Mouse (Mus musculus): ENCODE data around the gene Polr3c. TPM values are rescaled to one million over a fixed set of nuclear protein-coding genes. Genes with fewer than 3 reads are reported as not detected.
"Not testable (repeated sequence)": the region's sequence is repeated elsewhere in the genome, so short reads cannot be mapped to it uniquely, and the experiment has no call there.

The Polr3c gene
- polyA plus RNA-seq, 1 experiment from 2014 or later: 41.9 TPM

GRCm38 (mm10) chr3:96692506-96692905, 34.9 kb downstream of the Polr3c start:
- WGBS: 9% methylated on average over 3 of the region's 3 CpGs
- H3K4me2 ChIP-seq (ENCODE audit: low read depth, low read length, severe bottlenecking): no peak overlapping the region
- no peak overlapping the region for H3K27ac ChIP-seq (ENCODE audit: low read depth, low read length)
- no peaks in the 10 kb centered on the region for H3K9me3 ChIP-seq (ENCODE audit: control insufficient read depth, low read length)
- H3K36me3 ChIP-seq (ENCODE audit: control insufficient read depth, insufficient read depth, low read length): no peaks in the 10 kb centered on the region
- H3K9ac ChIP-seq (ENCODE audit: low read length): no peak overlapping the region
- ATAC-seq (replicated peaks; ENCODE audit: low FRiP score) (no peak), DNase-seq (ENCODE audit: low spot score) (peak; percentile 66)
- no peak overlapping the region for H3K4me3 ChIP-seq (ENCODE audit: low read depth, low read length)
- no peaks in the 10 kb centered on the region for H3K4me1 ChIP-seq (replicated peaks; ENCODE audit: control insufficient read depth, insufficient read depth, low read length)
- H3K27me3 ChIP-seq (ENCODE audit: control insufficient read depth, insufficient read depth, low read length): no peaks in the 10 kb centered on the region

GRCm38 (mm10) chr3:96690298-96690697, 37.1 kb downstream of the Polr3c start:
- Histone ChIP-seq H3K4me3 (ENCODE audit: low read depth, low read length) (no peak overlapping the region), H3K27ac (ENCODE audit: low read depth, low read length) (no peak overlapping the region), H3K9me3 (ENCODE audit: control insufficient read depth, low read length) (no peaks in the 10 kb centered on the region), H3K36me3 (ENCODE audit: control insufficient read depth, insufficient read depth, low read length) (no peaks in the 10 kb centered on the region), H3K4me2 (ENCODE audit: low read depth, low read length, severe bottlenecking) (no peak overlapping the region), H3K9ac (ENCODE audit: low read length) (no peak overlapping the region), H3K27me3 (ENCODE audit: control insufficient read depth, insufficient read depth, low read length) (no peaks in the 10 kb centered on the region), H3K4me1 (replicated peaks; ENCODE audit: control insufficient read depth, insufficient read depth, low read length) (no peaks in the 10 kb centered on the region)
- ATAC-seq (replicated peaks; ENCODE audit: low FRiP score) (no peak), DNase-seq (ENCODE audit: low spot score) (no peak)
- WGBS: 44% methylated on average over 3 of the region's 3 CpGs

- H3K4me3 ChIP-seq (ENCODE audit: low read depth, low read length): no peak overlapping the region
- no peak for ATAC-seq (replicated peaks; ENCODE audit: low FRiP score)
- no peaks in the 10 kb centered on the region for H3K36me3 ChIP-seq (ENCODE audit: control insufficient read depth, insufficient read depth, low read length)
- no peak overlapping the region for H3K9ac ChIP-seq (ENCODE audit: low read length)
- H3K27me3 ChIP-seq (ENCODE audit: control insufficient read depth, insufficient read depth, low read length): no peaks in the 10 kb centered on the region
- WGBS: 89% methylated on average over 11 of the region's 11 CpGs
- no peaks in the 10 kb centered on the region for H3K9me3 ChIP-seq (ENCODE audit: control insufficient read depth, low read length)
- no peak overlapping the region for H3K4me2 ChIP-seq (ENCODE audit: low read depth, low read length, severe bottlenecking)
- no peak overlapping the region for H3K27ac ChIP-seq (ENCODE audit: low read depth, low read length)
- no peak for DNase-seq (ENCODE audit: low spot score)
- H3K4me1 ChIP-seq (replicated peaks; ENCODE audit: control insufficient read depth, insufficient read depth, low read length): no peaks in the 10 kb centered on the region
Observed at GRCm38 (mm10) chr3:96688854-96689253, 38.6 kb downstream of the Polr3c start.

- ATAC-seq (replicated peaks; ENCODE audit: low FRiP score); H3K9ac ChIP-seq (ENCODE audit: low read length); H3K4me1 ChIP-seq (replicated peaks; ENCODE audit: control insufficient read depth, insufficient read depth, low read length); H3K4me3 ChIP-seq (ENCODE audit: low read depth, low read length); H3K27me3 ChIP-seq (ENCODE audit: control insufficient read depth, insufficient read depth, low read length); H3K4me2 ChIP-seq (ENCODE audit: low read depth, low read length, severe bottlenecking); DNase-seq (ENCODE audit: low spot score); H3K27ac ChIP-seq (ENCODE audit: low read depth, low read length); H3K36me3 ChIP-seq (ENCODE audit: control insufficient read depth, insufficient read depth, low read length); H3K9me3 ChIP-seq (ENCODE audit: control insufficient read depth, low read length): not testable (repeated sequence)
- 95% methylated on average over 5 of the region's 5 CpGs for WGBS
Observed at GRCm38 (mm10) chr3:96686057-96686456, 41.4 kb downstream of the Polr3c start.

GRCm38 (mm10) chr3:96684822-96685156, 42.6 kb downstream of the Polr3c start:
- DNase-seq (ENCODE audit: low spot score): no peak
- Histone ChIP-seq H3K9me3 (ENCODE audit: control insufficient read depth, low read length) (no peaks in the 10 kb centered on the region), H3K4me2 (ENCODE audit: low read depth, low read length, severe bottlenecking) (peak overlapping the region; percentile 16), H3K9ac (ENCODE audit: low read length) (peak overlapping the region; percentile 24; the same call in 1 of the 2 replicates), H3K36me3 (ENCODE audit: control insufficient read depth, insufficient read depth, low read length) (no peaks in the 10 kb centered on the region), H3K27ac (ENCODE audit: low read depth, low read length) (no peak overlapping the region), H3K27me3 (ENCODE audit: control insufficient read depth, insufficient read depth, low read length) (peaks cover 6% of the 10 kb centered on the region), H3K4me3 (ENCODE audit: low read depth, low read length) (no peak overlapping the region), H3K4me1 (replicated peaks; ENCODE audit: control insufficient read depth, insufficient read depth, low read length) (no peaks in the 10 kb centered on the region; the same call in 1 of the 2 replicates)
- ATAC-seq (replicated peaks; ENCODE audit: low FRiP score): no peak
- 47% methylated on average over 28 of the region's 28 CpGs for WGBS

- H3K9ac ChIP-seq (ENCODE audit: low read length): peak overlapping the region; percentile 24; the same call in 1 of the 2 replicates
- H3K27ac ChIP-seq (ENCODE audit: low read depth, low read length): no peak overlapping the region
- DNase-seq (ENCODE audit: low spot score) (no peak), ATAC-seq (replicated peaks; ENCODE audit: low FRiP score) (no peak)
- WGBS: 58% methylated on average over 17 of the region's 17 CpGs
- H3K27me3 ChIP-seq (ENCODE audit: control insufficient read depth, insufficient read depth, low read length): peaks cover 6% of the 10 kb centered on the region
- no peaks in the 10 kb centered on the region; the same call in 1 of the 2 replicates for H3K4me1 ChIP-seq (replicated peaks; ENCODE audit: control insufficient read depth, insufficient read depth, low read length)
- H3K4me2 ChIP-seq (ENCODE audit: low read depth, low read length, severe bottlenecking): peak overlapping the region; percentile 16
- H3K36me3 ChIP-seq (ENCODE audit: control insufficient read depth, insufficient read depth, low read length): no peaks in the 10 kb centered on the region
- H3K9me3 ChIP-seq (ENCODE audit: control insufficient read depth, low read length): no peaks in the 10 kb centered on the region
- no peak overlapping the region for H3K4me3 ChIP-seq (ENCODE audit: low read depth, low read length)
Observed at GRCm38 (mm10) chr3:96684151-96684821, 43.1 kb downstream of the Polr3c start.

- no peak for DNase-seq (ENCODE audit: low spot score)
- H3K27me3 ChIP-seq (ENCODE audit: control insufficient read depth, insufficient read depth, low read length): peaks cover 6% of the 10 kb centered on the region
Observed at GRCm38 (mm10) chr3:96683496-96683895, 43.9 kb downstream of the Polr3c start.

GRCm38 (mm10) chr3:96680269-96680956, 47.0 kb downstream of the Polr3c start:
- no peak for ATAC-seq (replicated peaks; ENCODE audit: low FRiP score)
- Histone ChIP-seq H3K9ac (ENCODE audit: low read length) (no peak overlapping the region), H3K9me3 (ENCODE audit: control insufficient read depth, low read length) (no peaks in the 10 kb centered on the region), H3K36me3 (ENCODE audit: control insufficient read depth, insufficient read depth, low read length) (no peaks in the 10 kb centered on the region), H3K4me1 (replicated peaks; ENCODE audit: control insufficient read depth, insufficient read depth, low read length) (no peaks in the 10 kb centered on the region; the same call in 1 of the 2 replicates), H3K27ac (ENCODE audit: low read depth, low read length) (no peak overlapping the region), H3K27me3 (ENCODE audit: control insufficient read depth, insufficient read depth, low read length) (peaks cover 6% of the 10 kb centered on the region), H3K4me3 (ENCODE audit: low read depth, low read length) (no peak overlapping the region), H3K4me2 (ENCODE audit: low read depth, low read length, severe bottlenecking) (no peak overlapping the region)
- 14% methylated on average over 12 of the region's 12 CpGs for WGBS
- DNase-seq (ENCODE audit: low spot score): no peak

More at GRCm38 (mm10) chr3:96683496-96683895, 43.9 kb downstream of the Polr3c start:
- no peaks in the 10 kb centered on the region; the same call in 1 of the 2 replicates for H3K4me1 ChIP-seq (replicated peaks; ENCODE audit: control insufficient read depth, insufficient read depth, low read length)
- WGBS: 89% methylated on average over 3 of the region's 3 CpGs
- no peak overlapping the region for H3K27ac ChIP-seq (ENCODE audit: low read depth, low read length)
- no peak overlapping the region for H3K9ac ChIP-seq (ENCODE audit: low read length)
- H3K4me2 ChIP-seq (ENCODE audit: low read depth, low read length, severe bottlenecking): no peak overlapping the region
- no peak overlapping the region for H3K4me3 ChIP-seq (ENCODE audit: low read depth, low read length)
- H3K9me3 ChIP-seq (ENCODE audit: control insufficient read depth, low read length): no peaks in the 10 kb centered on the region
- no peaks in the 10 kb centered on the region for H3K36me3 ChIP-seq (ENCODE audit: control insufficient read depth, insufficient read depth, low read length)
- ATAC-seq (replicated peaks; ENCODE audit: low FRiP score): no peak

Measured in forebrain, embryonic 11.5 days (tissue).